Comparison of ENCODE assay signal across 14 mouse cellular contexts in genomic region chr7:118851571-118851970, GRCm38 (mm10). TPM values are rescaled to one million over a fixed set of nuclear protein-coding genes. Genes with fewer than 3 reads are reported as not detected.
A peak's percentile ranks its signal among the peaks of the same experiment; 100 is the strongest.
DNase-seq lines count a peak whose midpoint lies in the region; ATAC-seq and TF ChIP-seq lines count a peak whose summit lies in the region.
"Had no signal": no experiment of that assay in that cellular context is flagged by ENCODE, and none has a peak within 500 bp of the region (broad histone marks: within the 10 kb centered on the region; RNA-seq: fewer than 3 reads in every experiment).

No protein-coding gene starts in this region.

- H3K36me3 ChIP-seq in midbrain, embryonic 11.5 days (ENCODE audit: control insufficient read depth, insufficient read depth, low read length), result peaks cover 29% of the 10 kb centered on the region
- peaks cover 40% of the 10 kb centered on the region for H3K36me3 ChIP-seq in midbrain, embryonic 15.5 days (replicated peaks)
- H3K36me3 ChIP-seq in macrophage (ENCODE audit: inconsistent target), result peaks cover 28% of the 10 kb centered on the region; the same call in 1 of the 2 replicates

- ATAC-seq in midbrain, embryonic 11.5 days (ENCODE audit: low FRiP score), result no peak
- no peak for ATAC-seq in midbrain, embryonic 15.5 days (replicated peaks)
- peak; percentile 51 for ATAC-seq in Patski
- ATAC-seq: CD4-positive, CD25-positive, alpha-beta regulatory T cell, adult 4 months; inflammation-experienced regulatory T-cells, adult 6 months had no signal

- no peaks in the 10 kb centered on the region for H3K27me3 ChIP-seq in midbrain, embryonic 11.5 days (ENCODE audit: control insufficient read depth, insufficient read depth, low read length)
- no peaks in the 10 kb centered on the region for H3K27me3 ChIP-seq in midbrain, embryonic 15.5 days (replicated peaks)
- H3K27me3 ChIP-seq in Patski, result no peaks in the 10 kb centered on the region

- 99% methylated on average over 7 of the region's 7 CpGs for WGBS in midbrain, embryonic 11.5 days
- WGBS in midbrain, embryonic 15.5 days, result 94% methylated on average over 7 of the region's 7 CpGs
- WGBS in macrophage (ENCODE audit: missing documents), result 3% methylated on average over 7 of the region's 7 CpGs

- H3K4me2 ChIP-seq in midbrain, embryonic 11.5 days, result no peak overlapping the region
- H3K4me2 ChIP-seq in midbrain, embryonic 15.5 days, result no peak overlapping the region
- H3K4me2 ChIP-seq: liver, embryonic 11.5 days had no signal

- in situ Hi-C loops in Patski (cut with MboI; ENCODE audit: low pct_unique_long_range_greater_than_20kb), result loop anchor here (5.0 to 10.0 kb wide), 2 partner anchors 81 to 143 kb away; partner anchors contain the start of gene Gprc5b

- H3K9ac ChIP-seq in midbrain, embryonic 11.5 days (ENCODE audit: low read length), result no peak overlapping the region
- no peak overlapping the region for H3K9ac ChIP-seq in midbrain, embryonic 15.5 days

- POLR2A ChIA-PET in Patski (lab: Charles Lee), result interaction anchor here (0.6 to 2.2 kb wide), 5 partner anchors 10 to 144 kb away, joined by 3 to 8 read pairs (median 4); no protein-coding TSS in a partner anchor

- peak; percentile 45 for DNase-seq in gastrocnemius, adult 2 months
- no peak for DNase-seq in gastrocnemius, adult 8-10 months (ENCODE audit: low spot score in 2 of 2)
- DNase-seq in midbrain, embryonic 11.5 days (ENCODE audit: low spot score, missing footprints), result peak; percentile 53
- DNase-seq in Patski (ENCODE audit: low read depth, low spot score), result peak; percentile 95
- no peak for DNase-seq in c-Kit-positive CD71-positive TER-119-positive erythroid progenitor cells, embryonic 14.5 days (ENCODE audit: low spot score)
- DNase-seq in urinary bladder, adult 2 months (ENCODE audit: low spot score), result no peak
- DNase-seq: thymus, postnatal 4 days had no signal

- no peak for TF ChIP-seq CTCF in gastrocnemius, adult 2 months (IDR thresholded peaks at IDR 0.05)
- TF ChIP-seq CTCF in Patski (IDR thresholded peaks at IDR 0.05), result no peak

- intact Hi-C loops in gastrocnemius, adult 2 months (cut with DNase I), result loop anchor here (10.0 kb wide), 1 partner anchor 87 kb away; no protein-coding TSS in a partner anchor

- peaks cover 45% of the 10 kb centered on the region for H3K79me2 ChIP-seq in macrophage (ENCODE audit: inconsistent target)

- CTCF ChIA-PET in Patski (lab: Charles Lee), result interaction anchor here (1.2 to 1.9 kb wide), 5 partner anchors 12 to 148 kb away, joined by 3 to 4 read pairs (median 4); no protein-coding TSS in a partner anchor

- H3K27ac ChIP-seq in gastrocnemius, adult 2 months, result no peak overlapping the region
- no peak overlapping the region for H3K27ac ChIP-seq in midbrain, embryonic 11.5 days (ENCODE audit: low read depth, low read length)
- H3K27ac ChIP-seq in midbrain, embryonic 15.5 days, result no peak overlapping the region
- H3K27ac ChIP-seq in macrophage, result peak overlapping the region; percentile 32; the same call in 1 of the 2 replicates
- H3K27ac ChIP-seq: embryonic facial prominence, embryonic 10.5 days; forebrain, embryonic 10.5 days had no signal

- peaks cover 12% of the 10 kb centered on the region for H3K4me1 ChIP-seq in midbrain, embryonic 11.5 days (ENCODE audit: control insufficient read depth, insufficient read depth, low read length)
- peaks cover 23% of the 10 kb centered on the region for H3K4me1 ChIP-seq in midbrain, embryonic 15.5 days

- H3K4me3 ChIP-seq in gastrocnemius, adult 2 months, result no peak overlapping the region
- H3K4me3 ChIP-seq in midbrain, embryonic 11.5 days (ENCODE audit: low read depth, low read length), result no peak overlapping the region
- H3K4me3 ChIP-seq in midbrain, embryonic 15.5 days, result no peak overlapping the region
- H3K4me3 ChIP-seq in macrophage (ENCODE audit: inconsistent target), result no peak overlapping the region
- H3K4me3 ChIP-seq: embryonic facial prominence, embryonic 10.5 days; forebrain, embryonic 10.5 days had no signal

- no peaks in the 10 kb centered on the region for H3K9me3 ChIP-seq in midbrain, embryonic 11.5 days (ENCODE audit: control insufficient read depth, low read length)
- H3K9me3 ChIP-seq in midbrain, embryonic 15.5 days, result no peaks in the 10 kb centered on the region
- H3K9me3 ChIP-seq: embryonic facial prominence, embryonic 10.5 days; forebrain, embryonic 10.5 days had no signal

RNA-seq across cellular contexts. Expression of gene Iqck, which starts 4.0 kb away (rescaled TPM):
- under 1 TPM; 0.22 to 0.23 TPM for total RNA-seq in gastrocnemius, adult 2 months (2021)
- under 1 TPM in 2 of 4 experiments, not detected in 2; 0.12 to 0.32 TPM for total RNA-seq in gastrocnemius, adult 8-10 months (2022)
- polyA plus RNA-seq in midbrain, embryonic 11.5 days (2014; fragmentation: Nextera tagmentation; extraction: Ambion mirVana), result 3.1 and 3.2 TPM in 2 replicates
- polyA plus RNA-seq in midbrain, embryonic 15.5 days (2015; fragmentation: Nextera tagmentation; extraction: Ambion mirVana), result 4.4 and 4.9 TPM in 2 replicates
- polyA plus RNA-seq in Patski (2021) (4.5 TPM), macrophage (2018) (1.2 to 2.7 TPM (median 1.6 TPM) in 3 replicates)
- 10 to 100 TPM in 1 of 26 experiments, 1 to 10 TPM in 25; 1.0 to 11.0 (median 3.6) TPM for total RNA-seq in macrophage (2018; cell fraction: chromatin; rRNA removed)
- 1 to 10 TPM; 1.0 to 2.3 (median 1.9) TPM for total RNA-seq in macrophage (2018; cell fraction: cytosol; rRNA removed)
- total RNA-seq in macrophage (2018; cell fraction: nucleus; rRNA removed), result 1 to 10 TPM in 25 of 26 experiments, under 1 TPM in 1; 0.90 to 9.9 (median 2.1) TPM
- 2.8 and 4.3 TPM in 2 replicates for polyA plus RNA-seq in urinary bladder, adult 2 months (2012; rRNA removed)

RNA-seq across cellular contexts. Expression of gene Knop1, which starts 4.5 kb away (rescaled TPM):
- 10 to 100 TPM; 24.5 to 27.3 TPM for total RNA-seq in gastrocnemius, adult 2 months (2021)
- 10 to 100 TPM; 21.6 to 28.1 (median 26.1) TPM for total RNA-seq in gastrocnemius, adult 8-10 months (2022)
- 109 and 118 TPM in 2 replicates for polyA plus RNA-seq in midbrain, embryonic 11.5 days (2014; fragmentation: Nextera tagmentation; extraction: Ambion mirVana)
- 69.0 and 70.6 TPM in 2 replicates for polyA plus RNA-seq in midbrain, embryonic 15.5 days (2015; fragmentation: Nextera tagmentation; extraction: Ambion mirVana)
- 36.5 TPM for polyA plus RNA-seq in Patski (2021)
- total RNA-seq in macrophage (2018; cell fraction: chromatin; rRNA removed), result 10 to 100 TPM; 14.1 to 78.9 (median 23.0) TPM
- total RNA-seq in macrophage (2018; cell fraction: cytosol; rRNA removed), result 10 to 100 TPM; 17.4 to 58.1 (median 30.5) TPM
- total RNA-seq in macrophage (2018; cell fraction: nucleus; rRNA removed), result 10 to 100 TPM; 14.0 to 67.0 (median 30.8) TPM
- 29.4 to 58.4 TPM (median 42.2 TPM) in 3 replicates for polyA plus RNA-seq in macrophage (2018)
- polyA plus RNA-seq in urinary bladder, adult 2 months (2012; rRNA removed), result 19.2 and 22.0 TPM in 2 replicates

Comparison
In these comparisons a context has a peak if more than half of its experiments do, and no peak if none do; other contexts are left out.
1. DNase-seq: peak in gastrocnemius, adult 2 months (single experiment), midbrain, embryonic 11.5 days (single experiment) and Patski (single experiment); none in gastrocnemius, adult 8-10 months (0 of 2), c-Kit-positive CD71-positive TER-119-positive erythroid progenitor cells, embryonic 14.5 days (single experiment) and urinary bladder, adult 2 months (single experiment).